Mouse (Mus musculus) adrenal gland, postnatal 4 days (tissue): ENCODE data around the gene Zfp687. TPM values are rescaled to one million over a fixed set of nuclear protein-coding genes. Genes with fewer than 3 reads are reported as not detected.

Experiments used
- DNase-seq, 2 experiments: peaks; one replicate each; pipeline ENCODE4 v3.0.0; 2021 to 2022; ENCODE audit warnings: low spot score in 2 of 2, mixed read lengths in 2 of 2
- microRNA-seq: library from miRNA; unstranded; fragments of <30 nt; microRNA quantifications from one replicate; pipeline ENCODE4 v1.2.0, GENCODE M21; 2021
- total RNA-seq, 2 experiments: library from RNA; stranded (reverse); gene quantifications; 2 replicates each; pipeline ENCODE4 v1.2.3; 2021

Zfp687 gene
- total RNA-seq, 2 experiments from 2014 or later = 76.5 to 81.4 TPM

GRCm38 (mm10) chr3:94965878-94966277 lies 49.4 kb downstream of the Zfp687 start:
- DNase-seq = no peak

DNA sequence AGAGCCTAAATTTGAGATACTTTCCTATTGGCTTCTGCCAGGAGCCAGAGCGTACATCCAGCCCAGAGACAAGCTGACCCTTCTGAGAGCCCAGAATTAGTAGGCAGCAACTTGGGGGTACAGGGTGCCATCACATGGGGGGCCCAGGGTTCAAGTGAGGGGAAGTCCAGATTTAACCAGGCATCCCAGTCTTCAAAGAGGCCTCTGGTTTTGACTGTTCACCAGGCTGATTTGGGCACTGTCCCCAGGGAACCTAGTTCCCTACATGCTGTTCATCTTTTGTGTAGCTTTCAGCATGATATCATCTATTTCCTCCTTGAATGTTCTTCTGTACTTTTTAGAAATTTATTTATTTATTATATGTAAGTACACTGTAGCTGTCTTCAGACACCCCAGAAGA lies 50.3 kb downstream of the Zfp687 start:
- DNase-seq = no peak

GRCm38 (mm10) chr3:94960322-94960721 lies 54.9 kb downstream of the Zfp687 start:
- DNase-seq = no peak

DNA sequence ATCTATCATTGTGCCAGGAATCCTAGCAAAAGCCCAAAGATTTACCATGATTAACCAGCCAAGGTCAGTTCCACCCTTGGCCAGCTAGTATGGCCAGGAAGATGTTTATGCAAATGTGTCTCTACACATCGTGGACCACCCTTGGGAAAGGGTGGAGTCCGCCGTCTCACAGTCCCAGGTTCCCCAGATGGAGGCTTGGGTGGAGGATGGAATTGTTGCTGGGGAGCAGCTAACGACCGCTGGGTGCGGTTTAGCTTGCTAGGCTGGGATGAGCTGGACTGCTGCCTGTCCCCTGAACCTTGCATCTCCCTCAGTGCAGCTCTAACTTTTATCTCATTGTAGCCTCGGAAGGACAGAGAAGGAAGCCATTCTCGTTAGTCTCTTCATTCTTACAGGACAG lies 55.4 kb downstream of the Zfp687 start:
- no peak for DNase-seq

GRCm38 (mm10) chr3:94958295-94958694 lies 57.0 kb downstream of the Zfp687 start:
- DNase-seq = no peak

Small RNA genes within 50 kb of the gene (microRNA-seq; reads per million reads assigned to microRNA genes)
- gene Mir7013 = 1.6 reads per million

Other genes starting within 250 kb of the Zfp687 start
- gene Cgn, start 229.0 kb downstream of the Zfp687 start, total RNA-seq = 1 to 10 TPM; 3.7 to 6.2 TPM
- 10 to 100 TPM; 59.0 to 63.0 TPM for gene Pogz, start 177.9 kb downstream of the Zfp687 start, total RNA-seq
- 100 to 1,000 TPM; 326 to 345 TPM for gene Psmb4, start 128.5 kb downstream of the Zfp687 start, total RNA-seq
- gene Selenbp1, start 82.4 kb downstream of the Zfp687 start, total RNA-seq = 10 to 100 TPM; 50.8 to 55.9 TPM
- 10 to 100 TPM; 35.8 to 37.6 TPM for gene Rfx5, start 61.4 kb downstream of the Zfp687 start, total RNA-seq
- 10 to 100 TPM; 51.8 to 56.2 TPM for gene Pi4kb, start 40.7 kb downstream of the Zfp687 start, total RNA-seq
- gene Psmd4, start 27.2 kb upstream of the Zfp687 start, total RNA-seq = 100 to 1,000 TPM; 243 to 263 TPM
- gene Pip5k1a, start 91.5 kb upstream of the Zfp687 start, total RNA-seq = 10 to 100 TPM; 51.6 to 54.5 TPM
- gene Vps72, start 95.6 kb upstream of the Zfp687 start, total RNA-seq = 10 to 100 TPM; 89.3 to 93.0 TPM
- gene Tmod4, start 109.0 kb upstream of the Zfp687 start, total RNA-seq = 1 to 10 TPM; 3.7 to 7.8 TPM
- gene Scnm1, start 118.6 kb upstream of the Zfp687 start, total RNA-seq = 10 to 100 TPM; 53.4 to 53.9 TPM
- gene Lysmd1, start 118.6 kb upstream of the Zfp687 start, total RNA-seq = 10 to 100 TPM; 10.7 to 11.5 TPM
- gene Tnfaip8l2, start 126.9 kb upstream of the Zfp687 start, total RNA-seq = 1 to 10 TPM; 2.9 to 3.4 TPM
- 10 to 100 TPM; 15.3 to 15.4 TPM for gene Sema6c, start 145.0 kb upstream of the Zfp687 start, total RNA-seq
- 10 to 100 TPM; 33.0 to 35.0 TPM for gene Gabpb2, start 202.5 kb upstream of the Zfp687 start, total RNA-seq
- gene Cdc42se1, start 213.3 kb upstream of the Zfp687 start, total RNA-seq = 10 to 100 TPM; 82.6 to 93.1 TPM
- 10 to 100 TPM; 18.5 to 26.7 TPM for gene Mllt11, start 216.7 kb upstream of the Zfp687 start, total RNA-seq
- gene Gm128, start 226.2 kb upstream of the Zfp687 start, total RNA-seq = under 1 TPM; 0.17 to 0.25 TPM
- under 1 TPM in 1 of 2 experiments, not detected in 1; 0.90 TPM for gene Bnipl, start 235.7 kb upstream of the Zfp687 start, total RNA-seq